Mouse (Mus musculus) CH12.LX (cell line): ENCODE data around the gene Cramp1l. TPM values are rescaled to one million over a fixed set of nuclear protein-coding genes. Genes with fewer than 3 reads are reported as not detected.

Source experiments
- DNase-seq: peaks from one replicate; pipeline ENCODE4 v3.0.0-alpha.2; 2013; ENCODE audit errors: extremely low read depth
- H3K27ac ChIP-seq: 2 replicates; pipeline ENCODE4 v1.5.1; 2012; ENCODE audit warnings: low read depth, mild to moderate bottlenecking, control low read depth, moderate library complexity; ENCODE audit not compliant: insufficient read depth
- H3K27me3 ChIP-seq: replicated peaks from 2 replicates; pipeline ENCODE3; 2012; ENCODE audit warnings: inconsistent platforms
- H3K36me3 ChIP-seq, 2 experiments: replicated peaks in 1 of 2; 2 replicates each; pipeline versions ENCODE3 to v1.6.1; 2012; ENCODE audit warnings: inconsistent platforms in 1 of 2, low read length in 1 of 2, mild to moderate bottlenecking in 1 of 2, mixed read lengths in 1 of 2, moderate library complexity in 1 of 2; ENCODE audit not compliant: control insufficient read depth in 1 of 2, insufficient read depth in 1 of 2
- H3K4me1 ChIP-seq, 2 experiments: 2 replicates each; pipeline ENCODE4 v1.6.1; 2012; ENCODE audit warnings: inconsistent platforms in 1 of 2, moderate library complexity in 1 of 2; ENCODE audit not compliant: insufficient read depth in 2 of 2, control insufficient read depth in 1 of 2
- H3K4me2 ChIP-seq: 2 replicates; pipeline ENCODE4 v1.6.1; 2012; ENCODE audit warnings: low read depth, mild to moderate bottlenecking, control low read depth; ENCODE audit not compliant: poor library complexity, insufficient read depth, severe bottlenecking
- H3K4me3 ChIP-seq, 3 experiments: fragments of 150-350 bp in 1 of 3; sonication (generic) in 1 of 3; replicated peaks in 1 of 3; 2 replicates each; pipeline versions ENCODE3 to v1.5.1; 2011 to 2012; ENCODE audit warnings: low read depth in 2 of 3, low read length in 2 of 3, mild to moderate bottlenecking in 2 of 3, moderate library complexity in 2 of 3, control low read depth in 1 of 3, improper control_type of control experiment in 1 of 3, inconsistent platforms in 1 of 3, mixed read lengths in 1 of 3; ENCODE audit not compliant: poor library complexity in 1 of 3
- H3K79me2 ChIP-seq: replicated peaks from 2 replicates; pipeline ENCODE4 v1.6.1; 2012; ENCODE audit warnings: mild to moderate bottlenecking, moderate library complexity; ENCODE audit not compliant: control insufficient read depth, poor library complexity, insufficient read depth, severe bottlenecking; ENCODE audit errors: extremely low read depth
- H3K9ac ChIP-seq: 2 replicates; pipeline ENCODE4 v1.6.1; 2012; ENCODE audit warnings: low read depth, mild to moderate bottlenecking, control low read depth, moderate library complexity; ENCODE audit not compliant: insufficient read depth
- H3K9me3 ChIP-seq: replicated peaks from 2 replicates; pipeline ENCODE3; 2012; ENCODE audit warnings: low read length, inconsistent platforms, mixed read lengths
- CHD1 ChIP-seq: IDR thresholded peaks from 2 replicates; pipeline ENCODE4 v1.6.1; 2012; ENCODE audit warnings: low read depth, low read length, improper control_type of control experiment, inconsistent platforms
- CHD2 ChIP-seq: IDR thresholded peaks from 2 replicates; pipeline ENCODE4 v1.6.1; 2011; ENCODE audit warnings: low read length, improper control_type of control experiment
- ELF1 ChIP-seq: IDR thresholded peaks from 2 replicates; pipeline ENCODE4 v1.6.1; 2014; ENCODE audit warnings: low read depth, mild to moderate bottlenecking, inconsistent platforms, low read length, improper control_type of control experiment
- EP300 ChIP-seq: IDR thresholded peaks from 2 replicates; pipeline ENCODE4 v1.6.1; 2011; ENCODE audit warnings: low read length, improper control_type of control experiment
- ETS1 ChIP-seq: conservative IDR thresholded peaks from 2 replicates; pipeline ENCODE4 v1.6.1; 2012; ENCODE audit warnings: low read depth, mild to moderate bottlenecking, inconsistent platforms, low read length, improper control_type of control experiment, moderate library complexity
- GABPA ChIP-seq: IDR thresholded peaks from 2 replicates; pipeline ENCODE4 v1.6.1; 2012; ENCODE audit warnings: low read depth, low read length, improper control_type of control experiment, inconsistent platforms; ENCODE audit not compliant: insufficient replicate concordance
- KAT2A ChIP-seq: IDR thresholded peaks from 2 replicates; pipeline ENCODE4 v1.6.1; 2012; ENCODE audit warnings: low read length, improper control_type of control experiment, inconsistent platforms; ENCODE audit not compliant: insufficient replicate concordance
- MAZ ChIP-seq: IDR thresholded peaks from 2 replicates; pipeline ENCODE4 v1.6.1; 2012; ENCODE audit warnings: low read depth, mild to moderate bottlenecking, inconsistent platforms, low read length, improper control_type of control experiment, moderate library complexity
- MEF2A ChIP-seq: IDR thresholded peaks from 2 replicates; pipeline ENCODE4 v1.6.1; 2014; ENCODE audit warnings: low read depth, mild to moderate bottlenecking, inconsistent platforms, low read length, improper control_type of control experiment, borderline replicate concordance
- MXI1 ChIP-seq: IDR thresholded peaks from 2 replicates; pipeline ENCODE4 v1.6.1; 2011; ENCODE audit warnings: mild to moderate bottlenecking, low read depth, low read length, improper control_type of control experiment
- PAX5 ChIP-seq: IDR thresholded peaks from 2 replicates; pipeline ENCODE4 v1.6.1; 2012; ENCODE audit warnings: low read length, inconsistent platforms, mixed read lengths
- POLR2A ChIP-seq: IDR thresholded peaks from 2 replicates; pipeline ENCODE4 v1.6.1; 2011; ENCODE audit warnings: low read depth, mild to moderate bottlenecking, improper control_type of control experiment, low read length
- RAD21 ChIP-seq: IDR thresholded peaks from 2 replicates; pipeline ENCODE4 v1.6.1; 2011; ENCODE audit warnings: low read depth, mild to moderate bottlenecking, low read length, improper control_type of control experiment, moderate library complexity
- SMC3 ChIP-seq: IDR thresholded peaks from 2 replicates; pipeline ENCODE4 v1.6.1; 2011; ENCODE audit warnings: low read depth, low read length, improper control_type of control experiment
- TBP ChIP-seq: conservative IDR thresholded peaks from 2 replicates; pipeline ENCODE4 v1.6.1; 2011; ENCODE audit warnings: low read depth, low read length, improper control_type of control experiment
- TCF12 ChIP-seq: IDR thresholded peaks from 2 replicates; pipeline ENCODE4 v1.6.1; 2014; ENCODE audit warnings: low read depth, mild to moderate bottlenecking, inconsistent platforms, low read length, improper control_type of control experiment
- UBTF ChIP-seq: IDR thresholded peaks from 2 replicates; pipeline ENCODE4 v1.6.1; 2012; ENCODE audit warnings: low read depth, mild to moderate bottlenecking, inconsistent platforms, low read length, improper control_type of control experiment, moderate library complexity
- ZKSCAN1 ChIP-seq: IDR thresholded peaks from 2 replicates; pipeline ENCODE4 v1.6.1; 2012; ENCODE audit warnings: low read depth, inconsistent platforms, low read length, improper control_type of control experiment, borderline replicate concordance
- ZMIZ1 ChIP-seq: IDR thresholded peaks from 2 replicates; pipeline ENCODE4 v1.6.1; 2012; ENCODE audit warnings: low read depth, mild to moderate bottlenecking, inconsistent platforms, low read length, improper control_type of control experiment
- ZNF384 ChIP-seq: IDR thresholded peaks from 2 replicates; pipeline ENCODE4 v1.6.1; 2012; ENCODE audit warnings: low read depth, low read length, improper control_type of control experiment, inconsistent platforms
- dilution Hi-C: fragments of 300-500 bp; cut with MboI; formaldehyde crosslinking; loops from 2 replicates; pipeline ENCODE4 v1.14.3; 2020; ENCODE audit warnings: low sequenced_read_pairs; ENCODE audit not compliant: extremely low pct_unique_long_range_greater_than_20kb, extremely low pct_ligation_motif_present
- in situ Hi-C: fragments of 300-500 bp; cut with MboI; formaldehyde crosslinking; loops from 3 replicates; pipeline ENCODE4 v1.14.3; 2019; ENCODE audit warnings: low sequenced_read_pairs, low pct_ligation_motif_present, low pct_unique_long_range_greater_than_20kb, mixed read lengths
- polyA plus RNA-seq: library from polyadenylated mRNA; unstranded; fragments of >175 nt; gene quantifications from 2 replicates; pipeline ENCODE4 v1.2.1, GENCODE M21; 2012; ENCODE audit warnings: low read depth; ENCODE audit not compliant: insufficient read length
- total RNA-seq, 2 experiments: library from RNA; depleted of rRNA; stranded (reverse); fragments of 300-350 nt in 1 of 2; fragments of >200 nt in 1 of 2; gene quantifications; 2 replicates each; pipeline ENCODE4 v1.2.3; 2012 to 2014

Gene Cramp1l
- total and polyA plus RNA-seq, 3 experiments = 2.1 to 6.9 (median 4.3) TPM

- no peak overlapping the region for H3K4me2 ChIP-seq
- no peaks in the 10 kb centered on the region for H3K79me2 ChIP-seq
- dilution Hi-C loops (no loop called here), in situ Hi-C loops (no loop called here)
- H3K4me3 ChIP-seq = no peak overlapping the region
- H3K4me1 ChIP-seq = peaks cover 0 to 20% of the 10 kb centered on the region in 2 experiments; a peak in 2 of 4 replicates
- no peak for DNase-seq
- H3K36me3 ChIP-seq = peaks cover 48 to 96% of the 10 kb centered on the region in 2 experiments
- H3K9me3 ChIP-seq = no peaks in the 10 kb centered on the region
- no peak overlapping the region for H3K27ac ChIP-seq
- H3K9ac ChIP-seq = no peak overlapping the region
- H3K27me3 ChIP-seq = no peaks in the 10 kb centered on the region
- TF ChIP-seq ETS1 (no peak), ZNF384 (no peak), KAT2A (no peak), TCF12 (no peak), SMC3 (no peak), MXI1 (no peak), CHD1 (no peak), GABPA (no peak), RAD21 (no peak), EP300 (no peak), TBP (no peak), ZKSCAN1 (no peak), ELF1 (no peak), ZMIZ1 (no peak)
Observed at GRCm38 (mm10) chr17:25053274-25053673, 37.7 kb upstream of the Cramp1l start.

- no peak overlapping the region for H3K9ac ChIP-seq
- peak overlapping the region; percentile 85 for H3K27ac ChIP-seq
- in situ Hi-C loops (no loop called here), dilution Hi-C loops (no loop called here)
- TF ChIP-seq CHD2 (no peak), MAZ (no peak), MEF2A (0 out of 2 replicates have a peak, but pooled peaks have one; percentile 4), ZMIZ1 (no peak), ETS1 (peak; percentile 44; the same call in 1 of the 2 replicates), UBTF (no peak), TBP (no peak), PAX5 (no peak), ZNF384 (peak; percentile 94), POLR2A (no peak)
- H3K27me3 ChIP-seq = no peaks in the 10 kb centered on the region
- H3K4me3 ChIP-seq = peak overlapping the region in 1 of 3 experiments; percentile 35
- H3K36me3 ChIP-seq = peaks cover 27 to 45% of the 10 kb centered on the region in 2 experiments
- no peaks in the 10 kb centered on the region for H3K79me2 ChIP-seq
- H3K4me1 ChIP-seq = peaks cover 30 to 60% of the 10 kb centered on the region in 2 experiments
- H3K9me3 ChIP-seq = no peaks in the 10 kb centered on the region
- peak overlapping the region; percentile 40; the same call in 1 of the 2 replicates for H3K4me2 ChIP-seq
- peak; percentile 62 for DNase-seq
Observed at GRCm38 (mm10) chr17:25047143-25047542, 31.6 kb upstream of the Cramp1l start.
